Mouse (Mus musculus) liver, embryonic 11.5 days (tissue): ENCODE data around the gene 3110009E18Rik. TPM values are rescaled to one million over a fixed set of nuclear protein-coding genes. Genes with fewer than 3 reads are reported as not detected.

ENCODE experiments used
- ATAC-seq: fragments of 200-750 bp; cut with Nextera tagmentation; replicated peaks from 2 replicates; pipeline ENCODE4 v1.8.0; 2017; ENCODE audit warnings: moderate number of reproducible peaks, mild to moderate bottlenecking, moderate TSS enrichment, moderate library complexity; ENCODE audit not compliant: low FRiP score
- DNase-seq: peaks from one replicate; pipeline ENCODE4 v3.0.0-alpha.2; 2017; ENCODE audit warnings: low spot score
- H3K27ac ChIP-seq: fragments of 300-500 bp; sonication (generic); 2 replicates; pipeline ENCODE4 v1.5.1; 2014; ENCODE audit warnings: mild to moderate bottlenecking, low read depth, low read length, control low read depth
- H3K27me3 ChIP-seq: fragments of 300-500 bp; sonication (generic); replicated peaks from 2 replicates; pipeline ENCODE4 v1.6.1; 2014; ENCODE audit warnings: low read length, mixed read lengths; ENCODE audit not compliant: control insufficient read depth, insufficient read depth
- H3K36me3 ChIP-seq: fragments of 300-500 bp; sonication (generic); 2 replicates; pipeline ENCODE4 v1.6.1; 2014; ENCODE audit warnings: mild to moderate bottlenecking, low read length, moderate library complexity, mixed read lengths; ENCODE audit not compliant: control insufficient read depth, insufficient read depth
- H3K4me1 ChIP-seq: fragments of 300-500 bp; sonication (generic); replicated peaks from 2 replicates; pipeline ENCODE4 v1.6.1; 2014; ENCODE audit warnings: low read length, mixed read lengths; ENCODE audit not compliant: control insufficient read depth, insufficient read depth
- H3K4me2 ChIP-seq: fragments of 300-500 bp; sonication (generic); 2 replicates; pipeline ENCODE4 v1.6.1; 2014; ENCODE audit warnings: mild to moderate bottlenecking, control low read depth, moderate library complexity
- H3K4me3 ChIP-seq: fragments of 300-500 bp; sonication (generic); 2 replicates; pipeline ENCODE4 v1.5.1; 2014; ENCODE audit warnings: low read depth, low read length, control low read depth
- H3K9ac ChIP-seq: fragments of 300-500 bp; sonication (generic); 2 replicates; pipeline ENCODE4 v1.6.1; 2014; ENCODE audit warnings: low read depth, low read length, control low read depth
- H3K9me3 ChIP-seq: fragments of 300-500 bp; sonication (generic); 2 replicates; pipeline ENCODE4 v1.6.1; 2016; ENCODE audit warnings: low read length, inconsistent platforms, mixed read lengths; ENCODE audit not compliant: control insufficient read depth
- WGBS: fragments of 180-500 bp; shearing (Covaris S2); extraction: QIAGEN DNeasy Blood & Tissue Kit; methylation state at CpG from one replicate; pipeline ENCODE4 v1.1.7; 2014; 5-methylcytosine and 5-hydroxymethylcytosine counted together
- polyA plus RNA-seq: library from polyadenylated mRNA; unstranded; fragments of >200 nt; fragmentation: Nextera tagmentation; extraction: Ambion mirVana; gene quantifications from 2 replicates; pipeline ENCODE4 v1.2.1, GENCODE M21; 2014

Gene 3110009E18Rik
- polyA plus RNA-seq, 1 experiment from 2014 or later = 23.5 TPM

GRCm38 (mm10) chr1:120231334-120231733 is 110.3 kb downstream of the 3110009E18Rik start:
- 14% methylated on average over 6 of the region's 6 CpGs for WGBS

GRCm38 (mm10) chr1:120232170-120232569 is 111.2 kb downstream of the 3110009E18Rik start:
- WGBS = 80% methylated on average over 6 of the region's 6 CpGs
- Histone ChIP-seq H3K27ac (no peak overlapping the region), H3K4me3 (no peak overlapping the region), H3K9me3 (no peaks in the 10 kb centered on the region), H3K27me3 (no peaks in the 10 kb centered on the region), H3K36me3 (peaks cover 6% of the 10 kb centered on the region; the same call in 1 of the 2 replicates), H3K9ac (no peak overlapping the region), H3K4me2 (no peak overlapping the region), H3K4me1 (peaks cover 19% of the 10 kb centered on the region)
- ATAC-seq (no peak), DNase-seq (no peak)

More at GRCm38 (mm10) chr1:120231334-120231733, 110.3 kb downstream of the 3110009E18Rik start:
- peak; percentile 48 for DNase-seq
- Histone ChIP-seq H3K9ac (no peak overlapping the region; the same call in 1 of the 2 replicates), H3K36me3 (peaks cover 6% of the 10 kb centered on the region; the same call in 1 of the 2 replicates), H3K4me1 (peaks cover 19% of the 10 kb centered on the region), H3K27ac (no peak overlapping the region), H3K9me3 (no peaks in the 10 kb centered on the region), H3K27me3 (no peaks in the 10 kb centered on the region), H3K4me3 (no peak overlapping the region), H3K4me2 (no peak overlapping the region; the same call in 1 of the 2 replicates)
- ATAC-seq = peak; percentile 88

- no peak for DNase-seq
- H3K9me3 ChIP-seq = no peaks in the 10 kb centered on the region
- H3K27ac ChIP-seq = no peak overlapping the region
- ATAC-seq = no peak
- H3K4me3 ChIP-seq = no peak overlapping the region
- WGBS = 90% methylated on average over 6 of the region's 6 CpGs
- H3K9ac ChIP-seq = no peak overlapping the region
- peaks cover 16% of the 10 kb centered on the region for H3K4me1 ChIP-seq
- no peak overlapping the region for H3K4me2 ChIP-seq
- peaks cover 18% of the 10 kb centered on the region for H3K36me3 ChIP-seq
- no peaks in the 10 kb centered on the region for H3K27me3 ChIP-seq
Measured at GRCm38 (mm10) chr1:120235631-120236215, 114.7 kb downstream of the 3110009E18Rik start.

GRCm38 (mm10) chr1:120236424-120236823 is 115.4 kb downstream of the 3110009E18Rik start:
- DNase-seq (no peak), ATAC-seq (no peak)
- Histone ChIP-seq H3K4me3 (no peak overlapping the region), H3K4me1 (peaks cover 10% of the 10 kb centered on the region), H3K27me3 (no peaks in the 10 kb centered on the region), H3K9me3 (no peaks in the 10 kb centered on the region), H3K9ac (no peak overlapping the region), H3K36me3 (peaks cover 23% of the 10 kb centered on the region), H3K27ac (no peak overlapping the region), H3K4me2 (no peak overlapping the region)
- 91% methylated on average over 14 of the region's 14 CpGs for WGBS

- peaks cover 30% of the 10 kb centered on the region for H3K36me3 ChIP-seq
Measured at GRCm38 (mm10) chr1:120237068-120237467, 116.1 kb downstream of the 3110009E18Rik start.

More at GRCm38 (mm10) chr1:120237068-120237467, 116.1 kb downstream of the 3110009E18Rik start:
- ATAC-seq (no peak), DNase-seq (no peak)
- no peak overlapping the region for H3K9ac ChIP-seq
- H3K4me2 ChIP-seq = no peak overlapping the region
- WGBS = 82% methylated on average over 1 of the region's 1 CpGs
- H3K4me1 ChIP-seq = peaks cover 4% of the 10 kb centered on the region
- no peak overlapping the region for H3K27ac ChIP-seq
- H3K4me3 ChIP-seq = no peak overlapping the region
- H3K9me3 ChIP-seq = no peaks in the 10 kb centered on the region
- no peaks in the 10 kb centered on the region for H3K27me3 ChIP-seq

Other genes starting within 250 kb of the 3110009E18Rik start
- gene Tmem177, start 208.0 kb upstream of the 3110009E18Rik start, polyA plus RNA-seq = 7.8 and 8.4 TPM in 2 replicates
- gene Cfap221, start 124.0 kb upstream of the 3110009E18Rik start, polyA plus RNA-seq = 0.29 TPM in 1 of 2 replicates, not detected in the other
- not detected in 2 replicates for gene Sctr, start 114.3 kb upstream of the 3110009E18Rik start, polyA plus RNA-seq
- 39.7 and 40.7 TPM in 2 replicates for gene Tmem37, start 47.1 kb upstream of the 3110009E18Rik start, polyA plus RNA-seq
- 541 and 569 TPM in 2 replicates for gene Dbi, start 109 bp upstream of the 3110009E18Rik start, polyA plus RNA-seq
- gene Steap3, start 151.5 kb downstream of the 3110009E18Rik start, polyA plus RNA-seq = 74.7 TPM in 2 replicates
- not detected in 2 replicates for gene C1ql2, start 219.4 kb downstream of the 3110009E18Rik start, polyA plus RNA-seq